Mouse (Mus musculus) spleen, postnatal 4 days (tissue): Measurements from ENCODE around the gene Mfsd2a.
A peak's percentile ranks its signal among the peaks of the same experiment; 100 is the strongest.
"Not testable (repeated sequence)": the region's sequence is repeated elsewhere in the genome, so short reads cannot be mapped to it uniquely, and the experiment has no call there.

Source experiments
- DNase-seq, 2 experiments: peaks; one replicate each; pipeline ENCODE4 v3.0.0; 2022; ENCODE audit warnings: low spot score in 2 of 2

Mfsd2a gene

DNA sequence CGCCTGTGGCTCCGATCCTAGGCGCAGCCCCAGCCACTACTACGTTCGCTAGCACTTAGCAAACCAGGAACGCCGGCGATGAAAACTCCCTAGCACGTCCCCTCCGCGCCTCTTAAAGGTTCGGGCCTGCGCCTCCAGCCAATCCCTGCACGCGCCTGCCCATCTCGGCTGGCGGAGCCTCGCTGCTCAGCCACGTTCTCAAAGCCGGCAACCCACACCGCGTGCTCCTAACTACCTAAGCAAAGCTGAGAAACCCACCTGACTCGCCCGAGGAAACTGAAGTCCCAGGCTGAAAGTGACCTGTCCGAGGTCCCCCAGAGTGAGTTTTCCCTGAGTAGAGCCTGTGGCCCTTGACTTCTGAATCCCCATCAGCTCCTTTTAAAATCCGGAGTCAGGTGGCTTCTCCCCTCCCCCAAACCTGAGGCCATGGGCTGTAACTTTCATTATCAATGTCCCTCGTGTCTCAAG, at the start of gene Mfsd2a:
TSS of gene Mfsd2a (minus strand) at position 89 of the 468 bp plus-strand sequence.
- DNase-seq = peak in 1 of 2 experiments; percentile 72

DNA sequence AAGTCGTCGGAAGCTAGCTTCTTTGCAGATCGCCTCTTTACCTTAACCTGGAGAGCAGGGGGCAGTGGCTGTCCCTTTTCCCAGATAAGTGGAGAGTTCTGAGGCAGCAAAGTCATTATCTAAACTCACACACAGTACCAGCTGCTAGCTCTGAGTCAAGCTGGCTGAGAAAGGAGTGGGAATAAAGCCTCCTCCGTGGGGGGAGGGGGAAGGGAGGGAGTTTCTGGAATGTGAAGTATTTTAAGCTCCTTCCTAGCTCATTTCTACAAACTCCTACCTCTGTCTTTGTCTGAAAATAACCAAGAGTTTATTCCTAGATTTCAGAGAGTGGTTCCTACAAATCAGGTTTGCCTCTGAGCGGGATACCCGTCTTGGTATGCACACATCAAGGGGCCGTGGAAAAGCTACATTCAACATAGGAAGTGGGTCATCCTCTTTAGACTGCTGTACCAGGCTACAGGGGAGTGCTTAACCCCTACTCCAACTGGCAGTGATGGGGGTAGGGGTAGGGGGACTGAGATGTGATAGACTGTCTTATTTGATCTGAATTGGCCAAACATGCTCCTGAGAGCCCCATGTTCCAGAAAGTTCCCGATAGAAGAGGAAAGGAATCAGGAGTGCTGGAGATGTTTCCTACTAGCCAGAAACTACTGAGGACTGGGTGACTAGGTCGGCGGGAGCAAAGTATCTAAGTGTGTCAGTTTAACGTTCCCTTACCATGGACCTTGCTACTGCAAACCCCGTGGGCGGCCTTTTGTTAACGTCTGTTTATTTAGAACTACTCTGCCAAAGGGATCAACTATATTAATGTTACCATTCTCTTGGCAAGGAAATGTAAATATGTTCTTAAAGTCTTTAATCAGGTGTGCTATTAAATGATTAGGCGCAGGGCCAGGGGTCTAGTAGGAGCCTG, 44.3 kb upstream of the Mfsd2a start:
- DNase-seq = no peak

DNA sequence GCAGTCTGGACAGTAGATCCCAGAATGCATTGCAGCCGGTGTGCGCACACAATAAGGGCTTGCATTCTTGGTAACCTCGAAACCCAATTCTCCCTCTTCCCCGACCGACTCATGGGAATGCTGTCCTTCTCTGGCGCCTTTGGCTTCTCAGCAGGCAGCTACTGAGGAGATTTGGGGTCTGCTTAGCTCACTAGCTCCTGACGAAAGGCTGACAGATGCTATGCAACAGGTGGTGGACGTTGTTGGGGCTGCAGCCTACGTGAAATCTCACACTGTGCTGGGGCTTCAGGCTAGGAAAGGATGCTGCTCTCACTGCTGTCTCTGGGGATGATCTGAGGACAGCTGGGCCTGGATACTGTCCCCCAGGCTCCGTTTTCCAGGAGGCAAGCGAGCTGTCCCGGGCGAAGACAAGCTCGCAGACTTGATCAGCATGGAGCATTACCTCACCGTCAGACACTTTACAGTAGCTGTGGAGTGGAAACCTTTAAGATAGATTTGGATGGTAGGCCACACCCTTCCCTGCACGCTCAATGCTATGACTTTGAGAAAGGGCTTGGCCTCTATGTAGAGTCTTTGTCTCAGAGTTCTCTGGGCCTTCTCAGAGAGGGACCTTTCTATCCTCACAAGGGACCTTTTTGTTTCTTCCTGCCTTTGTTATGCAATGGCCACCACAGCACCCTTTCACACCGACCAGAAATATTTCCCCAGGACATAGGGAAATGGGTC, 39.8 kb upstream of the Mfsd2a start:
- no peak for DNase-seq

DNA sequence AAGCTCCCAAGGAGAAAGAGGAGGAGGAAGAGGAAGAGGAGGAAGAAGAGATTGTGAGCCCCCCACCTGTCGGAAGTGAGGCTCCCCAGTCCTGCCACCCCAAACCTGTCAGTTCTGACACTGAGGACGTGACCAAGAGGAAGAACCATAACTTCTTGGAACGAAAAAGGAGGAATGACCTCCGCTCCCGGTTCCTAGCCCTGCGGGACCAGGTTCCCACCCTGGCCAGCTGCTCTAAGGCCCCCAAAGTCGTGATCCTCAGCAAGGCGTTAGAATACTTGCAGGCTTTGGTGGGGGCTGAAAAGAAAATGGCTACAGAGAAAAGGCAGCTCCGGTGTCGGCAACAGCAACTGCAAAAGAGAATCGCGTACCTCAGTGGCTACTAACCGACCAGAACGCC, 39.1 kb upstream of the Mfsd2a start:
- no peak for DNase-seq

DNA sequence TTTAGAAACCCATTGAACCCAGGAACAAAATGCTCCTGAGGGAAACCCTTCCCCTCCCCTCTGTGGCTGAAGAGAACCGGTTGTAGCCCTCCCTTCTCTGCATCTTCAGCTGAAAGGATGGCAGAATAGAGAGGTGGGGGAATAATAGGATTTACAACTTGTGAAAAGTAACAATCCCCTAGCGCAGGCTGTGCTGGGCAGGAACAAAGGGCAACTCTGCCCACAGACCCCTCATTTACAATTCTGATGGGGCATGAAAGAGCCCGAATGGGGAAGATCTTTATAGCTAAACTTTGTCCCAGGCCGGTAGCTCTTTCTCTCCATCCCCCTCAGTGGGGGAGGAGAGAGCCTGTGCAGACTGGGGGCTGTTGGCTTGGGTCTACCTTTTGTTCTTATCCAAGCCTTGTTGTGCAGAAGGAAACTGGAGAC, 38.3 kb upstream of the Mfsd2a start:
- DNase-seq = no peak

DNA sequence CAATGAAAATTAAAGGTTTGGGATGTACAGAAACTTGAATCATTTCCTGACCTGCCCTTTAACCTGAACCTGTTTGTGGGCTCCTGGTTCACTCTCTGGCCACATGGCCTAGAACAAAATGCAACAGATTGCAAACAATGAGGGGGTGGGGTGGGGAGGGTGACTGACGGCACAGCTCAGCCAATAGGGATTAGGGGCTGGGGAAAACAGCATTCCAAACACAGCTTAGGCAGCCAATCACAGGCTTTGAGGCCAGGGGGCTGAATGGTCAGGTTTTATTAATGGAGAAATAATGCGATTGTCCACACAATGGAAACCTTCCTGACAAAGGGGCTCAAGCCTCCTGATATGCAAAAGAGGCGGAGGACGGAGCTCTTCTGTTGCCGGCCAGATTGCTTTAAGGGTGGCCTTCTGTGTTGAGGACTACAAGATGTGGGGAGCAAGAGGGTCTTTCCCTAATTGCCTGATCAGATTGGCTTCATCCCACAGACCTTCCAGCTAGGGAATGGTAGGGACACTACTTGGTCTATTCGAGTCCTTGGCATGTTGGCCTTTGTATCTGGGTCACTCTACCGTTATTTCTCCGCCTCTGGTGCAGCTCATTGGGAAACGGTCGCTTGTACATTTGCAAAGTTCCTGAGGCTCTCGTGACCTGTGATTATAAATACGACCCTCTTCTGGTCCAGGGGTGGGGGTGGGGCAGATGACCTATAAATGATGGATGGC, 37.7 kb upstream of the Mfsd2a start:
- DNase-seq = no peak

DNA sequence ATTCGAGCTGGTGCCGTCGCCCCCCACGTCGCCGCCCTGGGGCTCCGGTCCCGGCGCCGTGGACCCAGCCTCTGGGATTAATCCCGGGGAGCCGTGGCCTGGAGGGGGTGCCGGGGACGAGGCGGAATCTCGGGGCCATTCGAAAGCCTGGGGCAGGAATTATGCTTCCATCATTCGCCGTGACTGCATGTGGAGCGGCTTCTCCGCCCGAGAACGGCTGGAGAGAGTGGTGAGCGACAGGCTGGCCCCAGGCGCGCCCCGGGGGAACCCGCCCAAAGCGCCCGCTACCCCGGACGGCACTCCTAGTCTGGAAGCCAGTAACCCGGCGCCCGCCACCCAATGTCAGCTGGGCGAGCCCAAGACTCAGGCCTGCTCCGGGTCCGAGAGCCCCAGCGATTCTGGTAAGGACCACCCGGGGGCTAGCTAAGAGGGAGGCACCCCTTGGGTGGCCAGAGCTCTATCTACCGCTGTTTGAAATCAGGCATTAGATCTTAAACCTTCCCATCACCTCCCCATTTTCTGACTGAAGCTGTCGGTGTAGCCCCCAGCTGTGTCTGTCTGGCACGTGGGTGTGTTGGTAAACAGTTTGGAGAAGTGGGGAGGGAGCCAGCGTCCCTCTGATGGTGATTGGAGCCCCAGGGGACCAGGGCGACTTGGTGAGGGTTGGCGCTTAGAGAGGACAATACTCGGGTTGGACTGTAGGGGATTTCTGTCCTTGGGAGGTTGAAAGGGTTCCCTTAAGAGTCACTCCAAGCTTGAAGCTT, 35.8 kb upstream of the Mfsd2a start:
- peak; percentile 23 to 73 for DNase-seq

DNA sequence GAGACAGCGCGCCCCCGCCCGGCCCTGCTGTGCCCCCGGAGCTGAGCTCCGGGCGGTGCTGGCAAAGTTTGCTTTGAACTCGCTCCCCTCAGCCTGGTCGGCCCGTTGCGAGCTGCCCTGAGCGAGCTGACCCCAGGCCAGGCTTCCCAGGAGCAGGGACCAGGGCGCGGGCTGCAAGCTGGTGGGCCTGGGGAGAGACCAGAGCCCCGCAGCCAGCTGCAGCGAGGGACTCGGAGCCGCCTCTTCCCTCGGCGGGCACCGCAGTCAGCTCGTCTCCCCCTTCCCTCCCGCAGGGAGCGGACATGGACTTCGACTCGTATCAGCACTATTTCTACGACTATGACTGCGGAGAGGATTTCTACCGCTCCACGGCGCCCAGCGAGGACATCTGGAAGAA, 35.2 kb upstream of the Mfsd2a start:
- peak in 1 of 2 experiments; percentile 73 for DNase-seq

DNA sequence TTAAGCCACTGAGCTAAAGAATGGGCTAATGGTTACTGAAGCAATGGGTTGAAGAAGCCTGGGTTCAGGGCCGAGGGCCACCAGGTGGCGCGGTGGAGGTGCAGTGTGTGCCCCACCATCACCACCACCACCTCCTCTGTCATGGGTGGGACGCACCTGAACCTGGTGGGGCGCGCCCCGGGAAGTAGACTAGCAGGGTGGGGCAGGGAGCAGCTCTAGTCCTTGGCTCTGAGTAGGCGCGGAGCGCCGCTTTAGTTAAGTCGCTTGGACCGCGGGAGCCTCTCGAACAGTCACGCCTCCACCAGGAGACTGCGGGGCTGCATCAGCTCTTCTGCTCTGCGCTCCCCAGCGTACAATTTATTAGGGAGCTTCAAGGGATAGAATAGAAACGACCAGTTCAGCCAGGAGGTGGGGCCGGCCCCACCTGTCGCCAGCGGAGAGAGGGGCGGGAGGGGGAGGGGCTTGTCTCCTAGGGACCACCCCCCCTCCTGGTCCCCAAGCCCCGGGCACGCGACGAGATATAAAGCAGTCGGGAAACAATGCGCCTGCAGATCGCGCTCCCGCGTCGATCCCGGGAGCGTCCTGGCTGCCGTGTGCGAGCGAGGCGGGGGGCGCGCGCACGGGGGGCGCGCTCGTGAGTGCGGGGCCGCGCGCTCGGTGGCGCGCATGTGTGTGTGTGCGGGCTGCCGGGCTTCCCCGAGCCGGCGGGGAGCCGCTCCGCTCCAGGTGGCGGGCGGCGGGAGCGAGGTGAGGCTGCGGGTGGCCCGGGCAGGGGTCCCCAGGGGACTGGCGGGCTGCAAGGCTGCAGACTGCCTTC, 34.6 kb upstream of the Mfsd2a start, which contains the start of gene Mycl:
TSS of gene Mycl (plus strand) at position 249 of the 817 bp plus-strand sequence.
- DNase-seq = peak; percentile 76 to 90

DNA sequence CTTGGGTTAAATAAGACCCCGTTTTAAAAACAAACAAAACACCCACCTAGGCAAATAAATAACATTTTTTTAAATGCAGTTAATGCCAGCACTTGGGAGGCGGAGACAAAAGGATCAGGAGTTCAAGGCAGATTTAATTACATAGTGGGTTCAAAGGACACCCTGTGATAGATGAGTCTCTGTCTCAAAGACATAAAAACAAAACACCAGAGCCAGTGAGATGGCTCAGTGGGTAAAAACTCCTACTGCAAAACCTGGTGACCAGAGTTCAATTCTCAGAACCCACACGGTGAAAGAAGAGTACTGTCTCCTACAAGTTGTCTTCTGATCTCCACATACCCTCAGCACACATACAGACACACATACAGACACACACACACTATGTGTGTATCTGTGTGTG, 31.3 kb upstream of the Mfsd2a start:
- no peak for DNase-seq

DNA sequence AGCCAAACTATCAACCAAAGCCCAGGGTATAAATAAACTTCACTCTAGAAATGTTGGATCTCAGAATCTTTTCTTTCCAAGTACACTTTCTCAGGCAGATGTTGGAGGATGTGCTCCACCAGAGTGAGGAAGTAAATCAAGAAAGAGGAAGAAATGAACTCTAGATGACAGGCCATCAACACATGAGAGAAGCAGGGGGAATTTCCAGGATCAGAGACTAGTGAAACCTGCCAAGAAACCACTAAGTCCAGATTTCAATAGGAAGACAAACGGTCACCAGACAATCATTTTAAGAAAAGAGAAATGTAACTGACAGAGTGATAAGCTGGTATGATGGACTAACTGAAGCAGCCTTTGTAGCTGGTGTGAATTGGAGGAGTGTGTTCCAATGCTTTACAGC, 30.2 kb upstream of the Mfsd2a start:
- no peak for DNase-seq

DNA sequence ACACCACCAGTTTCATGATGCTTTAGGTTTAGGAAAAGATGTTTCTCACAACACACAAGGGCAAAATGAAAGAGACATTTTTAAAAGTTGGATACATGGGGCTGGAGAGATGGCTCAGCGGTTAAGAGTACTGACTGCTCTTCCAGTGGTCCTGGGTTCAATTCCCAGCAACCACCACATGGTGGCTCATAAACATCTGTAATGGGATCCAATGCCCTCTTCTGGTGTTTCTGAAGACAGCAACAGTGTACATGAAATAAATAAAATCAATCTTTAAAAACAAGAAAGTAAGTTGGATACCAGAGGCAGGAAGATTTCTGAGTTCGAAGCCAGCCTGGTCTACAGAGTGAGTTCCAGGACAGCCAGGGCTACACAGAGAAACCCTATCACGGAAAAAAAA, 27.0 kb upstream of the Mfsd2a start:
- DNase-seq = not testable (repeated sequence)

DNA sequence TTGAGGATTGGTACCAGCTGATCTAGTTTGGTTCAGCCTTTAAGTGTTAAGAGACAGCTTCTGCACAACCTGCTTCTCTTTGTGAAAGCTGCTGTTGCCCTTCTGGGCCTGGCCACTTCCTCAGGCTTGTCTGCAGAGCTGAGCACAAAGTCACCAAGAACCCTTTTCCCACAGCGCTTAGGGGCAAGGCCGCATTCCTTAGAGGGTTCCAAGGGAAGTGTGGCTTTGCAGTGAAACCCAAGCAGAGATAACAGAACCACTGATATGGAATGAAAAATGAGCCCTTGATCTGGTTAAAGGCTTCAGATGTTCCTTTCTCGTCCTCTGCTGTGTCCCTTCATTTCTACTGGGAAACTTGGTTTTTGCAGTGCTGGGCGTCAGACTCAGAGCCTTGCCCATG, 26.4 kb upstream of the Mfsd2a start:
- no peak for DNase-seq

DNA sequence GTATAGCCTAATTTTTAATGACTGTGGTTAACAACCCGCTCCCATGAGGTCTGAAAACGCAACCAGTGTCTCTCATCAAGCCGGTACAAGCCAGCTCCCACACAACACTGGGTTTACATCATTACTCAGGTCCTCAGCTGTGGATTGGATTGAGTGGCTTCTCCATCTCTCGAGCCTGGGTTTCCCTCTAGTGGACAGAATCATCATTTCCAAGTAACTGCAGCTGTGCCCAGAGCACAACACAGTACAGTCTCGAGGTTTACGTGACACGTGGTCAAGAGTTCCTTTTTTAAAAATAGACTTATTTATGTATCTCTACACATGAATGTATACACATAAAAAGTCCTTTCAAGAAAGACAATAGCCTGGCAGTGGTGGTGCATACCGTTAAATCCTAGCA, 24.1 kb upstream of the Mfsd2a start:
- DNase-seq = peak in 1 of 2 experiments; percentile 32

DNA sequence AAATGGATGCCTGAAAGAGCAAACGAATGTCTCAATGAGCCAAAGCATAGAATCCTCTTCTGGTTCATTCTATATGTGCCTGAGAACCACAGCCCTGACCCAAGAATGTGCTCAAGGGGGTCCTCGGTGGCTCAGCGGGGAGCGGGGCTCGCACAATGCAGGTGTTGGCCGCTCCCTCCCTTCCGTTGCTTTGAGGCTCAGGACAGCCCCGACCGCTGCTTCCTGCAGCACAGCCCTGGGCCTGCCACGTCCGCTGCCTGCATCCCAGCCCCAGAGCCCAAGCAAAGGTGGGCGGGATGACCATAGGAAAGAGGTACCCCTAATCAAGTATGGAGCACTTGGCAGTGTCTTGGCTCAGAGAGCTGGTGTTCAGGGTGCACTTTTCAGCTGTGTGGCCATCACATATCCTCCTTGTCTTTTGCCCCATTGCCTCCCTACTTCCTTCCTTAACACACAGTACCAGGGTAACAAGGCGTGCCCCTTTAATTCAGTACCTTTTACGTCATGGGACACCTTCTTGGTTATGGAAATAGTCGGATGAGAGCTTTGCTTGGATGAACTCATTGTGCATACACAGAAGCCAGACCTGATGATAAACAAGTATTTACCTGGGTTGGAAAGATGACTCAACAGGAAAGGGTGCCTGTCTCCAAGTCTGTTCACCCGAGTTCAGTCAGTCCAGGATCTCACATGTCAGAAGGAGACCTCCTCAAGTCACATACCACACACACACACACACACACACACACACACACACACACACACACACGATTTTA, 22.7 kb upstream of the Mfsd2a start:
- DNase-seq = no peak

DNA sequence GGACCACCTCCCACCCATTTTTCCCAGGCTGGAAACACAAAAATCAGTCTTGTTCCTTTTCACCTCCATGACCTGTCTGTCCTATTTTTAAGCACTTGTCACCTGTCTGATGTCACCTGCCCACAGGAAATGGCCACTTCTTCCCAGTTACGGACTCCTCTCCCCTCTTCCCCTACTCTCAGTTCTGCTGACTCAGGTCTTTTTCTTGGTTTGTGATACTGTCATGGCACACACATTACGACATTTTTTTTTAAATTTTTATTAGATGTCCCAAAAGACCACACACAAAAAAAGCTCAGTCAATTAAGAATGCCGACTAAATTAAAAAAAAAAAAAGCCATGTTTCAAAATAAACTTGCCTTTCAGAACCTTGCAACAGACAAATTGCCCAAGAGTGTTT, 21.5 kb upstream of the Mfsd2a start:
- DNase-seq = no peak

DNA sequence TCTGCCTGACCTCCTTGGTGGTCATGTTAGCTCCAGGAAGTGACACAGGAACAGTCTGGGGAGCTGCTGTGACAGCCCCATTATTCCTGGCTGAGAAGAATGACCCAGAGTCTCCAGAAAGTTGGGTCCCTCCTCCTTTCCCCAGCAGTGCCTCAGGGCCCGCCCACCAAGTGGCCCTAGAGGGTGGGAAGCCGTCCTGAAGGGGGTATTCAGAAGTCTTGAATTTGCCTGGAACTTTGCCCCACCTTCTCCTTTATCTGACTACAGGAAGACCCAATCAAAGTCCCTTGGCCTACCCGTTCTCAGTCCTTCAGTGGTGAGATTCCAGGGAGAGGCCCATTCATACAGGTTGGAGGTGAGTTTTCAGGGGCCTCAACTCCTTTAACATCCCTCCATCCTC, 20.9 kb upstream of the Mfsd2a start:
- DNase-seq = no peak

DNA sequence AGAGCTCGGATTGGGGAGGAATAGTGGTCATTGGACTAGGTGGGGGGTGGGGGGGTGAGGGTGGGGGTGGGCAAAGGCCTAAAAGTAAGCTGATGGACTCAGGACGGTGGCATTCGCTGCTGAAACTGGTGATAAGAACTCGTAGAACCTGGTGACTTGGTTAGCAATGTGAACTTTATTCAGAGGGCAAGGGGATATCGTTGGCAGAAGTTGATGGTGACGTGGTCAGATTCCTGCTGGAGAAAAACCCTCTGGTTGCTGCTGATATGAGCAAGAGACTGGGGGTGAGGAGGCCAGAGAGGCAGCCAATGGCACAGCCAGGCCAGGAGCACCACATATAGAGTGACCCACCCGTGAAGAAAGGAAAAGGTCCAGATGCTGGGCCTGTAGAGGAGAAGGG, 20.2 kb upstream of the Mfsd2a start:
- DNase-seq = no peak

DNA sequence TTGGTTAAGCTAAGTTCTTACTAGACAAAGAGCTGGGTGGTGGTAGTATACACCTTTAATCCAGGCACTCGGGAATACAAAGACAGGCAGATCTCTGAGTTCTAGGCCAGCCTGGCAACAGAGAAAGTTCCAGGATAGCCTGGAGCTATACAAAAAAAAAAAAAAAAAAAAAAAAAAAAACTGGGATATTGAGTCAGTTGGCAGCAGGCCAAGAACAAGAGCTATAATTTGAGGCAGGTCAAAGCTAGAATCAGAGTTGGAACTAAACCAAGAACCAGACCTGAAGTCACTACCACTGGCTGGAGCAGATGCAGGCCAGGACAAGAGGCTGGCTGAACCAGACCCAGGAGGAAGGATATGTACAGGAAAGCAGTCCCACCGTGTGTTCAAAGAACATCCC, 19.7 kb upstream of the Mfsd2a start:
- no peak for DNase-seq

DNA sequence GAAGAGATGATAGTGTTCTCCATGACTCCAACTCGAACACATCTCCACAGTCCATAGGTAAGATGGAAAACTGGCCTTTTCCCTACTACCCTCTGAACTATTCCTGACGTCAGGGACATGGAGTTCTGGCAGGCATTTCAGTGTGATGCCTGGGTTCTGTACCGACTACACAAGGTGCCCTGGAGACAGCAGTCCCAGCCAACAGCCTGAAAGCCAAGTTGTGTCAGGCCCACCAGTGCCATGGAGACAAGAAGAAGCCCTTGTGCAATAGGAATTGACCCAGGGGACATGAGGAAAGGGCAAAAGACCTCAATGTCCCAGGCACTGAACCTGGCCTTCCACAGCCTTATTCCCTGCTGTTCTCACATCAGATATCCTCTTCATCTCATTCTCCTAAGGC, 18.8 kb upstream of the Mfsd2a start:
- no peak for DNase-seq
